Mouse (Mus musculus) heart, postnatal 4 days (tissue): ENCODE results near the gene Arhgap40. TPM values are rescaled to one million over a fixed set of nuclear protein-coding genes. Genes with fewer than 3 reads are reported as not detected.

Experiments
- total RNA-seq, 2 experiments: library from RNA; stranded (reverse); gene quantifications; 2 replicates each; pipeline ENCODE4 v1.2.3; 2021

Arhgap40 gene
- total RNA-seq, 2 experiments from 2014 or later: not detected

Other genes with a start within 250 kb of the Arhgap40 start
- 1 to 10 TPM; 6.3 to 6.6 TPM for gene Lbp, start 206.3 kb upstream of the Arhgap40 start, total RNA-seq
- under 1 TPM; 0.05 to 0.52 TPM for gene Snhg11, start 137.2 kb upstream of the Arhgap40 start, total RNA-seq
- gene Ralgapb, start 102.9 kb upstream of the Arhgap40 start, total RNA-seq: 10 to 100 TPM; 29.2 to 32.9 TPM
- gene Adig, start 10.2 kb upstream of the Arhgap40 start, total RNA-seq: 1 to 10 TPM in 1 of 2 experiments, under 1 TPM in 1; 0.61 to 1.1 TPM
- gene Slc32a1, start 98.0 kb downstream of the Arhgap40 start, total RNA-seq: not detected
- 1 to 10 TPM; 9.0 to 9.4 TPM for gene Actr5, start 112.1 kb downstream of the Arhgap40 start, total RNA-seq
- gene Ppp1r16b, start 152.6 kb downstream of the Arhgap40 start, total RNA-seq: 10 to 100 TPM; 13.8 to 14.2 TPM